Mouse (Mus musculus) lung, embryonic 16.5 days (tissue): ENCODE results near the gene Mon2. TPM values are rescaled to one million over a fixed set of nuclear protein-coding genes. Genes with fewer than 3 reads are reported as not detected.
"Not testable (repeated sequence)": the region's sequence is repeated elsewhere in the genome, so short reads cannot be mapped to it uniquely, and the experiment has no call there.

Experiments used
- ATAC-seq: fragments of 200-750 bp; cut with Nextera tagmentation; 2 replicates; pipeline ENCODE4 v1.8.0; 2017; ENCODE audit warnings: low read depth, mild to moderate bottlenecking, moderate library complexity
- H3K27ac ChIP-seq: fragments of 300-500 bp; sonication (generic); 2 replicates; pipeline ENCODE4 v1.5.1; 2014; ENCODE audit warnings: mild to moderate bottlenecking, control low read depth, low read length
- H3K27me3 ChIP-seq: fragments of 300-500 bp; sonication (generic); 2 replicates; pipeline ENCODE4 v1.6.1; 2014; ENCODE audit warnings: low read depth, low read length, mixed read lengths; ENCODE audit not compliant: control insufficient read depth, insufficient read depth
- H3K36me3 ChIP-seq: fragments of 300-500 bp; sonication (generic); 2 replicates; pipeline ENCODE4 v1.6.1; 2014; ENCODE audit warnings: low read length; ENCODE audit not compliant: control insufficient read depth, insufficient read depth
- H3K4me1 ChIP-seq: fragments of 300-500 bp; sonication (generic); replicated peaks from 2 replicates; pipeline ENCODE4 v1.6.1; 2014; ENCODE audit warnings: low read length, mixed read lengths; ENCODE audit not compliant: control insufficient read depth, insufficient read depth
- H3K4me2 ChIP-seq: fragments of 300-500 bp; sonication (generic); 2 replicates; pipeline ENCODE4 v1.6.1; 2014; ENCODE audit warnings: low read depth, low read length, control low read depth
- H3K4me3 ChIP-seq: fragments of 300-500 bp; sonication (generic); 2 replicates; pipeline ENCODE4 v1.5.1; 2014; ENCODE audit warnings: mild to moderate bottlenecking, low read length, control low read depth
- H3K9ac ChIP-seq: fragments of 300-500 bp; sonication (generic); 2 replicates; pipeline ENCODE4 v1.6.1; 2014; ENCODE audit warnings: low read length, control low read depth
- H3K9me3 ChIP-seq: fragments of 300-500 bp; sonication (generic); 2 replicates; pipeline ENCODE4 v1.6.1; 2016; ENCODE audit warnings: low read length; ENCODE audit not compliant: control insufficient read depth
- WGBS: fragments of 180-500 bp; shearing (Covaris S2); extraction: QIAGEN DNeasy Blood & Tissue Kit; methylation state at CpG from one replicate; pipeline ENCODE4 v1.1.7; 2014; 5-methylcytosine and 5-hydroxymethylcytosine counted together
- polyA plus RNA-seq: library from polyadenylated mRNA; unstranded; fragments of >200 nt; fragmentation: Nextera tagmentation; extraction: Ambion mirVana; gene quantifications from 2 replicates; pipeline ENCODE4 v1.2.1, GENCODE M21; 2015

Gene Mon2
- polyA plus RNA-seq, 1 experiment from 2014 or later = 19.3 TPM

- peaks cover 13% of the 10 kb centered on the region for H3K36me3 ChIP-seq
- no peaks in the 10 kb centered on the region for H3K4me1 ChIP-seq
- H3K9me3 ChIP-seq = no peaks in the 10 kb centered on the region
- no peak overlapping the region for H3K9ac ChIP-seq
- no peak overlapping the region for H3K4me3 ChIP-seq
- H3K27ac ChIP-seq = no peak overlapping the region
- ATAC-seq = no peak
- no peaks in the 10 kb centered on the region for H3K27me3 ChIP-seq
- no peak overlapping the region for H3K4me2 ChIP-seq
- WGBS = 98% methylated on average over 1 of the region's 1 CpGs
These were observed 27.6 kb downstream of the Mon2 start for GRCm38 (mm10) chr10:123048730-123049129.

- Histone ChIP-seq H3K4me3 (no peak overlapping the region), H3K4me2 (no peak overlapping the region), H3K27ac (no peak overlapping the region), H3K27me3 (no peaks in the 10 kb centered on the region), H3K36me3 (peaks cover 26% of the 10 kb centered on the region), H3K4me1 (no peaks in the 10 kb centered on the region), H3K9me3 (no peaks in the 10 kb centered on the region), H3K9ac (no peak overlapping the region)
- ATAC-seq = no peak
- WGBS = 64% methylated on average over 2 of the region's 2 CpGs
These were observed 36.4 kb downstream of the Mon2 start for GRCm38 (mm10) chr10:123039936-123040335.

- Histone ChIP-seq H3K27me3 (no peaks in the 10 kb centered on the region), H3K9ac (no peak overlapping the region), H3K27ac (no peak overlapping the region), H3K4me2 (no peak overlapping the region), H3K4me3 (no peak overlapping the region), H3K9me3 (no peaks in the 10 kb centered on the region), H3K36me3 (peaks cover 29% of the 10 kb centered on the region), H3K4me1 (no peaks in the 10 kb centered on the region)
- WGBS = 77% methylated on average over 14 of the region's 14 CpGs
- ATAC-seq = no peak
These were observed 44.1 kb downstream of the Mon2 start for GRCm38 (mm10) chr10:123032078-123032646.

- H3K27ac ChIP-seq = no peak overlapping the region
- H3K4me3 ChIP-seq = no peak overlapping the region
- peaks cover 28% of the 10 kb centered on the region for H3K36me3 ChIP-seq
- H3K27me3 ChIP-seq = no peaks in the 10 kb centered on the region
- ATAC-seq = no peak
- no peak overlapping the region for H3K4me2 ChIP-seq
- H3K9ac ChIP-seq = no peak overlapping the region
- no peaks in the 10 kb centered on the region for H3K9me3 ChIP-seq
- H3K4me1 ChIP-seq = no peaks in the 10 kb centered on the region
- WGBS = 92% methylated on average over 8 of the region's 8 CpGs
These were observed 44.9 kb downstream of the Mon2 start for GRCm38 (mm10) chr10:123031449-123031848.

- H3K9ac ChIP-seq = no peak overlapping the region
- H3K27me3 ChIP-seq = no peaks in the 10 kb centered on the region
- no peak overlapping the region for H3K4me3 ChIP-seq
- 90% methylated on average over 9 of the region's 9 CpGs for WGBS
- no peak overlapping the region for H3K4me2 ChIP-seq
- H3K9me3 ChIP-seq = no peaks in the 10 kb centered on the region
- H3K36me3 ChIP-seq = peaks cover 29% of the 10 kb centered on the region
- H3K27ac ChIP-seq = no peak overlapping the region
- ATAC-seq = no peak
- no peaks in the 10 kb centered on the region for H3K4me1 ChIP-seq
These were observed 45.7 kb downstream of the Mon2 start for GRCm38 (mm10) chr10:123030589-123030988.

GRCm38 (mm10) chr10:123028949-123029348 lies 47.4 kb downstream of the Mon2 start:
- WGBS = 87% methylated on average over 4 of the region's 4 CpGs
- Histone ChIP-seq H3K4me2 (no peak overlapping the region), H3K27me3 (no peaks in the 10 kb centered on the region), H3K4me3 (no peak overlapping the region), H3K4me1 (no peaks in the 10 kb centered on the region), H3K9me3 (no peaks in the 10 kb centered on the region), H3K9ac (no peak overlapping the region), H3K36me3 (peaks cover 30% of the 10 kb centered on the region), H3K27ac (no peak overlapping the region)
- no peak for ATAC-seq

GRCm38 (mm10) chr10:123026736-123027135 lies 49.6 kb downstream of the Mon2 start:
- H3K4me2 ChIP-seq, H3K9me3 ChIP-seq, H3K27ac ChIP-seq, ATAC-seq, H3K4me3 ChIP-seq, H3K4me1 ChIP-seq, H3K9ac ChIP-seq, H3K27me3 ChIP-seq: not testable (repeated sequence)
- WGBS = 82% methylated on average over 4 of the region's 4 CpGs
- peaks cover 37% of the 10 kb centered on the region for H3K36me3 ChIP-seq

GRCm38 (mm10) chr10:123013435-123013834 lies 62.9 kb downstream of the Mon2 start:
- Histone ChIP-seq H3K27me3 (no peaks in the 10 kb centered on the region), H3K9ac (no peak overlapping the region), H3K36me3 (peaks cover 33% of the 10 kb centered on the region), H3K4me3 (no peak overlapping the region), H3K4me1 (no peaks in the 10 kb centered on the region), H3K27ac (no peak overlapping the region), H3K9me3 (no peaks in the 10 kb centered on the region), H3K4me2 (no peak overlapping the region)
- ATAC-seq = no peak
- 58% methylated on average over 18 of the region's 18 CpGs for WGBS

GRCm38 (mm10) chr10:123011421-123011820 lies 64.9 kb downstream of the Mon2 start:
- Histone ChIP-seq H3K27me3 (no peaks in the 10 kb centered on the region), H3K4me2 (no peak overlapping the region), H3K4me1 (no peaks in the 10 kb centered on the region), H3K9ac (no peak overlapping the region), H3K9me3 (no peaks in the 10 kb centered on the region), H3K27ac (no peak overlapping the region), H3K4me3 (no peak overlapping the region), H3K36me3 (peaks cover 29% of the 10 kb centered on the region)
- WGBS = 70% methylated on average over 1 of the region's 1 CpGs
- ATAC-seq = no peak
